Mouse (Mus musculus): ENCODE results near the gene Lhpp. TPM values are rescaled to one million over a fixed set of nuclear protein-coding genes. Genes with fewer than 3 reads are reported as not detected.
A peak's percentile ranks its signal among the peaks of the same experiment; 100 is the strongest.

Gene Lhpp
- polyA plus RNA-seq, 1 experiment from 2014 or later = 19.9 TPM

DNA sequence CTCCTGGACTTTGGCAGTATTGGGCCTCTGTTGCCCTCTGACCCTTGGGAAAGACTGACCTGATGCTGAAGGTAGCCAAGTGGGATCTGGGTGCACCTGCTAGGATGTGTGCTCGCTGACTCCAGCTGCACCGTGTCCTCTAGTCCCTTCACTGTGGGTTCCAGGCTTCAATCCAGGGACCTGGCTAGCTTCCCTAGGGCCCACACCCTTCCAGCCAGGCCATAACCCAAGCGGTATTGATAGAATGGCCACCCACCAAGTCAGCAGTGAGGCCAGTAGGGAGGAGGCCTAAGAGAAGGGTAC, 60.4 kb downstream of the Lhpp start:
- no peak overlapping the region for H3K4me2 ChIP-seq
- 92% methylated on average over 3 of the region's 3 CpGs for WGBS

GRCm38 (mm10) chr7:132672481-132672959, 62.1 kb downstream of the Lhpp start:
- 75% methylated on average over 7 of the region's 7 CpGs for WGBS
- Histone ChIP-seq H3K27ac (no peak overlapping the region), H3K27me3 (no peaks in the 10 kb centered on the region), H3K9ac (no peak overlapping the region), H3K4me1 (0 out of 2 replicates have a peak, but pooled peaks cover 11% of the 10 kb centered on the region), H3K4me3 (no peak overlapping the region), H3K36me3 (no peaks in the 10 kb centered on the region), H3K4me2 (no peak overlapping the region), H3K9me3 (no peaks in the 10 kb centered on the region)
- no peak for ATAC-seq (ENCODE audit: insufficient number of reproducible peaks, insufficient read depth, low FRiP score, low TSS enrichment, low read depth)

More for the DNA sequence above, 60.4 kb downstream of the Lhpp start:
- ATAC-seq (ENCODE audit: insufficient number of reproducible peaks, insufficient read depth, low FRiP score, low TSS enrichment, low read depth) = no peak
- no peak overlapping the region for H3K4me3 ChIP-seq
- 0 out of 2 replicates have a peak, but pooled peaks cover 11% of the 10 kb centered on the region for H3K4me1 ChIP-seq
- H3K9ac ChIP-seq = no peak overlapping the region
- no peaks in the 10 kb centered on the region for H3K36me3 ChIP-seq
- H3K27ac ChIP-seq = no peak overlapping the region
- no peaks in the 10 kb centered on the region for H3K9me3 ChIP-seq
- H3K27me3 ChIP-seq = no peaks in the 10 kb centered on the region

GRCm38 (mm10) chr7:132673931-132674755, 63.7 kb downstream of the Lhpp start:
- Histone ChIP-seq H3K4me3 (no peak overlapping the region), H3K4me2 (no peak overlapping the region), H3K36me3 (no peaks in the 10 kb centered on the region), H3K4me1 (0 out of 2 replicates have a peak, but pooled peaks cover 11% of the 10 kb centered on the region), H3K9me3 (no peaks in the 10 kb centered on the region), H3K27me3 (no peaks in the 10 kb centered on the region), H3K9ac (no peak overlapping the region), H3K27ac (no peak overlapping the region)
- 49% methylated on average over 17 of the region's 17 CpGs for WGBS
- no peak for ATAC-seq (ENCODE audit: insufficient number of reproducible peaks, insufficient read depth, low FRiP score, low TSS enrichment, low read depth)

- no peaks in the 10 kb centered on the region for H3K27me3 ChIP-seq
- no peak overlapping the region for H3K27ac ChIP-seq
- peaks cover 12% of the 10 kb centered on the region; the same call in 1 of the 2 replicates for H3K4me1 ChIP-seq
- H3K4me3 ChIP-seq = no peak overlapping the region
- no peaks in the 10 kb centered on the region for H3K9me3 ChIP-seq
- no peak for ATAC-seq (ENCODE audit: insufficient number of reproducible peaks, insufficient read depth, low FRiP score, low TSS enrichment, low read depth)
- WGBS = 85% methylated on average over 2 of the region's 2 CpGs
- H3K9ac ChIP-seq = no peak overlapping the region
- H3K4me2 ChIP-seq = no peak overlapping the region
- no peaks in the 10 kb centered on the region for H3K36me3 ChIP-seq
These were observed 65.5 kb downstream of the Lhpp start for GRCm38 (mm10) chr7:132675922-132676321.

- H3K4me3 ChIP-seq = no peak overlapping the region
- H3K36me3 ChIP-seq = no peaks in the 10 kb centered on the region
- H3K4me1 ChIP-seq = peaks cover 11% of the 10 kb centered on the region; the same call in 1 of the 2 replicates
- no peaks in the 10 kb centered on the region for H3K9me3 ChIP-seq
- no peak for ATAC-seq (ENCODE audit: insufficient number of reproducible peaks, insufficient read depth, low FRiP score, low TSS enrichment, low read depth)
- no peak overlapping the region for H3K4me2 ChIP-seq
- H3K9ac ChIP-seq = 0 out of 2 replicates have a peak overlapping the region, but pooled peaks have one; percentile 11
- no peak overlapping the region for H3K27ac ChIP-seq
- H3K27me3 ChIP-seq = no peaks in the 10 kb centered on the region
- 71% methylated on average over 4 of the region's 4 CpGs for WGBS
These were observed 68.7 kb downstream of the Lhpp start for GRCm38 (mm10) chr7:132679117-132679516.

DNA sequence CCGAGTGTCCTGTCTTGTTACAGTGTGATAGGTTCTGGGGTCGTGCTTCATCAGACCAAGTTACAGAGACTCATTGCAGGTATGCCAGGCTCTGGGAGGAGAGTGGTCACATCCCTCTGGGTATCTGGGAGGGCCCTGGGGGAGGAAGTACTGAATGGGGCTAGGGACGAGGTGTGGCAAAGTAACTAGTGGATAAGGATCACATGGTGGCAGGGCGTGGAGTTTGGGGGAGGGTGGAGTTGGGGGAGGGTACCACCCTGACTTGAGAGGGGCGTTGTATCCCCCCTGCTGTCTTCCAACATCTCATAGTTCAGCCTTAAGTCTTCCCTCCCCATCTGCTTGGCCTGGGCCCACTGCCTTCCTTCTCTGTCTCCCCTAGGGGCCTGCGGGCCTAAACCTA, 69.1 kb downstream of the Lhpp start:
- no peaks in the 10 kb centered on the region for H3K9me3 ChIP-seq
- peaks cover 7% of the 10 kb centered on the region; the same call in 1 of the 2 replicates for H3K4me1 ChIP-seq
- 0 out of 2 replicates have a peak overlapping the region, but pooled peaks have one; percentile 11 for H3K9ac ChIP-seq
- no peaks in the 10 kb centered on the region for H3K36me3 ChIP-seq
- no peak for ATAC-seq (ENCODE audit: insufficient number of reproducible peaks, insufficient read depth, low FRiP score, low TSS enrichment, low read depth)
- H3K27me3 ChIP-seq = no peaks in the 10 kb centered on the region
- no peak overlapping the region for H3K4me2 ChIP-seq
- 84% methylated on average over 6 of the region's 6 CpGs for WGBS
- H3K4me3 ChIP-seq = no peak overlapping the region
- H3K27ac ChIP-seq = no peak overlapping the region

- WGBS = 86% methylated on average over 11 of the region's 11 CpGs
These were observed 70.9 kb downstream of the Lhpp start for GRCm38 (mm10) chr7:132681296-132681695.

DNA sequence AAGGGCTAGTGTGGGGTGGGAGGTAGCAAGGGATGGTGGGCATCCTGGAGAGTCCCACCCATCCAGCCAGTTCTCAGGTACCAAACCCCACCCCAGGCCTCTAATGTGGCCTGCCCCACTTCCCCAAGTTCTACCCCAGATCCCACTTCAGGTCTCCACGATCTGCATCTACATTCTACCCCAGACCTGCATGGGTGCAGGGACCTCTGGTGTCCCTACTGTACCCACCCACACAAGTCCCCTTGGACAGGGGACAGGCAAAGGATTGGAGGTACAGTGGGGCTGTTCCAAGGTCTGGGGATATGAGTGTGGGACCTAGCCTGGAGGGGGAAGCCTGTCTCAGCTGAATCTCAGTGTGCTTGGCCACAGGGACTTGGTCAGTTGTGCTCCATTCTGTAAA, 71.4 kb downstream of the Lhpp start:
- H3K9ac ChIP-seq = no peak overlapping the region
- H3K9me3 ChIP-seq = no peaks in the 10 kb centered on the region
- H3K27ac ChIP-seq = no peak overlapping the region
- 88% methylated on average over 1 of the region's 1 CpGs for WGBS
- H3K4me2 ChIP-seq = no peak overlapping the region
- H3K36me3 ChIP-seq = no peaks in the 10 kb centered on the region
- ATAC-seq (ENCODE audit: insufficient number of reproducible peaks, insufficient read depth, low FRiP score, low TSS enrichment, low read depth) = no peak
- no peak overlapping the region for H3K4me3 ChIP-seq
- H3K27me3 ChIP-seq = no peaks in the 10 kb centered on the region
- peaks cover 5% of the 10 kb centered on the region; the same call in 1 of the 2 replicates for H3K4me1 ChIP-seq

More at GRCm38 (mm10) chr7:132681296-132681695, 70.9 kb downstream of the Lhpp start:
- Histone ChIP-seq H3K9me3 (no peaks in the 10 kb centered on the region), H3K27me3 (no peaks in the 10 kb centered on the region), H3K4me3 (no peak overlapping the region), H3K4me1 (peaks cover 5% of the 10 kb centered on the region; the same call in 1 of the 2 replicates), H3K36me3 (no peaks in the 10 kb centered on the region), H3K4me2 (no peak overlapping the region), H3K9ac (no peak overlapping the region), H3K27ac (no peak overlapping the region)
- ATAC-seq (ENCODE audit: insufficient number of reproducible peaks, insufficient read depth, low FRiP score, low TSS enrichment, low read depth) = no peak

- Histone ChIP-seq H3K36me3 (no peaks in the 10 kb centered on the region), H3K9ac (no peak overlapping the region), H3K4me1 (peaks cover 5% of the 10 kb centered on the region; the same call in 1 of the 2 replicates), H3K4me3 (no peak overlapping the region), H3K4me2 (no peak overlapping the region), H3K27ac (no peak overlapping the region), H3K27me3 (no peaks in the 10 kb centered on the region), H3K9me3 (no peaks in the 10 kb centered on the region)
- WGBS = 76% methylated on average over 3 of the region's 3 CpGs
- ATAC-seq (ENCODE audit: insufficient number of reproducible peaks, insufficient read depth, low FRiP score, low TSS enrichment, low read depth) = no peak
These were observed 71.9 kb downstream of the Lhpp start for GRCm38 (mm10) chr7:132682336-132682735.

GRCm38 (mm10) chr7:132682901-132683300, 72.5 kb downstream of the Lhpp start:
- no peaks in the 10 kb centered on the region for H3K9me3 ChIP-seq
- H3K4me2 ChIP-seq = no peak overlapping the region
- H3K9ac ChIP-seq = no peak overlapping the region
- no peak overlapping the region for H3K4me3 ChIP-seq
- no peak overlapping the region for H3K27ac ChIP-seq
- no peak for ATAC-seq (ENCODE audit: insufficient number of reproducible peaks, insufficient read depth, low FRiP score, low TSS enrichment, low read depth)
- peaks cover 5% of the 10 kb centered on the region; the same call in 1 of the 2 replicates for H3K4me1 ChIP-seq
- no peaks in the 10 kb centered on the region for H3K27me3 ChIP-seq
- 87% methylated on average over 3 of the region's 3 CpGs for WGBS
- H3K36me3 ChIP-seq = no peaks in the 10 kb centered on the region

DNA sequence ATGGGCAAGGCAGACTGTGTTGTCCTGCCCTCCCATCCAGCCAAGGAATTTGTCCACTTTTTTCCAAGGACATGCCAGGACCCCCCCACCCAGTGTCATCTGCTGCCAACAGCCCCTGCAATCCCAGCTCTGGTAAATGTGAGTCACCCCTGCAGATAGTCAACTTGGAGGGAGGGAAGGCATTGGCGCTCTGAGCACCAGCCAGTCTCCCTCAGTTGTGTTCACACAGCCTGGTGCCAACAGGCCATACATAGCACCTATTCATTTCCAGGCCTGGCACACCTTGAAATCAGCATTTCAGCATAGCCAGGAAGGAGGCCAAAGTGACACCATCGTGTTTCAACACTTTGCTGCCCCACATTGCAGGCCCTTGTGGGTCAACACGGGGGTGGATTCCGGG, 73.5 kb downstream of the Lhpp start:
- Histone ChIP-seq H3K4me3 (no peak overlapping the region), H3K9me3 (no peaks in the 10 kb centered on the region), H3K4me2 (no peak overlapping the region), H3K36me3 (no peaks in the 10 kb centered on the region), H3K27me3 (no peaks in the 10 kb centered on the region), H3K27ac (no peak overlapping the region), H3K4me1 (peaks cover 14% of the 10 kb centered on the region), H3K9ac (no peak overlapping the region)
- no peak for ATAC-seq (ENCODE audit: insufficient number of reproducible peaks, insufficient read depth, low FRiP score, low TSS enrichment, low read depth)
- whole genome bisulfite sequencing = 93% methylated on average over 4 of the region's 4 CpGs

- 90% methylated on average over 3 of the region's 3 CpGs for WGBS
- Histone ChIP-seq H3K27me3 (no peaks in the 10 kb centered on the region), H3K4me3 (no peak overlapping the region), H3K27ac (no peak overlapping the region), H3K9ac (no peak overlapping the region), H3K36me3 (no peaks in the 10 kb centered on the region), H3K9me3 (no peaks in the 10 kb centered on the region), H3K4me2 (no peak overlapping the region), H3K4me1 (peaks cover 14% of the 10 kb centered on the region; the same call in 1 of the 2 replicates)
- no peak for ATAC-seq (ENCODE audit: insufficient number of reproducible peaks, insufficient read depth, low FRiP score, low TSS enrichment, low read depth)
These were observed 76.1 kb downstream of the Lhpp start for GRCm38 (mm10) chr7:132686515-132686914.

Measured in embryonic facial prominence, embryonic 13.5 days (tissue).